Mouse (Mus musculus) gastrocnemius, postnatal 25 days (tissue): Measurements from ENCODE around the gene Ttll3. TPM values are rescaled to one million over a fixed set of nuclear protein-coding genes. Genes with fewer than 3 reads are reported as not detected.

Experiments
- DNase-seq: peaks from one replicate; pipeline ENCODE4 v3.0.0; 2022
- total RNA-seq, 2 experiments: library from RNA; stranded (reverse); gene quantifications; 1 replicate in 1 of 2; 2 replicates in 1 of 2; pipeline ENCODE4 v1.2.3; 2021

Ttll3 gene
- total RNA-seq, 2 experiments from 2014 or later = 1.6 to 1.7 TPM

DNA sequence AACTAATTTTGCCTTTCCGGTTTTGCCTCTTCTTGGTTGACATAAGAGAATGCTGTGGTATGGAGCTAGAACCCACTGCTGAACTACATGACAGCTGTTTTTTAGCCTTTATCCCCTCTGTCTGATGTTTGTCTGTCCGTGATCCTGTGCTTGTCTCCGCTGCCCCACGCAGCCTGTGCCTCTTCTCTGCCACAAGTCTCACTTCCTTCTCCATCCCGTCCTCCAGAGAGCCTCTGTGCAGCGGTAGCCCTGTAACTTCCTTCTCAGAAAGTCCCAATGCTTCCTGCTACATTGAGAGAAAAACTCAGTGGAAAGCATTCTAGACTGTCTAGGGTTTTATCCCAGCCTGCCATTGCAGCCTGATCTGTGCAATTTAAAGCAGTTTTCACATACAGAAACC is 9.8 kb upstream of the Ttll3 start:
- no peak for DNase-seq

DNA sequence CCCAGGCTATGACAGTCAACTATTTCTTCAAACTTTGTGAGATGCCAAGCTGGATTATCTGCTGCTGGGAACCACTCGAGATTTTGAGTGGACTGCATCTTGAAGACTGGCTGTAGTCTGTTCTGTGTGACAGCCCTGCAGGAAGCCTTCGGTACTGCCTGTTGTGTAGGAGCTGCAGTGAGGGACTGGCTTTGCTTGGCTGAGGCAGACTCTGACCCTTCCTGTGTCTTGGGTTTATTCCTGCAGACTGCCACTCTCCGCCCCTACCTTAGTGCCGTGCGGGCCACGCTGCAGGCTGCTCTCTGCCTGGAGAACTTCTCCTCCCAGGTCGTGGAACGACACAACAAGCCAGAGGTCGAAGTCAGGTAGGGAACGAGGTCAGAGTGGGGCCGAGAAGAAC is 8.6 kb upstream of the Ttll3 start:
- no peak for DNase-seq

- no peak for DNase-seq
Measured at GRCm38 (mm10) chr6:113384351-113384927, 4.6 kb upstream of the Ttll3 start.

DNA sequence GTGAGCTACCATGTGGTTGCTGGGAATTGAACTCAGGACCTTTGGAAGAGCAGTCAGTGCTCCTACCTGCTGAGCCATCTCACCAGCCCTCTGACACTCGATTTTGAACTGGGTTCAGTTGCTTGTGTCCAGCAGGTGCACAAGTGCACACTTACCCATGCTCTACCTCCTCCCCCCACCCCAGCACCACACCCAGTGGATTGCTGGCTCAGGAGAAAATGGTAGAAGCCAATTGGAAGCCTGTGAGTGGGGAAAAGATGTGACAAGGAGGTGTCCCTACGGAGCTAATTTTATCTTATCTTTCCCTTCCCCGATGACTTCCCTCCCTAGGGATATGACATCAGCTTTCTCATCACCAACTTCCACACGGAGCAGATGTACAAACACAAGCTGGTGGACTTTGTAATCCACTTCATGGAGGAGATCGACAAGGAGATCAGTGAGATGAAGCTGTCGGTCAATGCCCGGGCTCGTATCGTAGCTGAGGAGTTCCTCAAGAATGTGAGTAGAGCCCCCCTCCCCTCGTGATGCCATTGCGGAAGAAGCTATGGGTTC is 3.8 kb upstream of the Ttll3 start:
- DNase-seq = no peak

DNA sequence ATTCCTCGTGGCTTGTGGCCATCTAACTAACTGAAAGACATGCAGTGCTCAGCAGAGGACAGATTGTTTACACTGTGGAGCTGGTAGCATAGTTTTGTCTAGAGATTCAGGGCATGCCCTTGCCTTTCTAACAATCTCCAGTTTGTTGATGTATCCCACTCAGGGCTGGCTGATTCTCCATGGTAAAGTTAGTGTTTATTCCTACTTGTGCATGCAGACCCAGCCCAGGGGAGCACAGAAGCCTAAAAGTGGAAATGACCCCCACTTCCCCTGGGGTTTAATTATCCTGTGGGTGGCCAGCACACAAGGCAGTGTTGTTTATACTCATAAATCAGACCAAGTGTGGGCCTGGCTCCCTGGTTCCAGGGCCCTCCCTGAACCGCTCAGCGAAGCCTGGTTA is 3.0 kb upstream of the Ttll3 start:
- no peak for DNase-seq

DNA sequence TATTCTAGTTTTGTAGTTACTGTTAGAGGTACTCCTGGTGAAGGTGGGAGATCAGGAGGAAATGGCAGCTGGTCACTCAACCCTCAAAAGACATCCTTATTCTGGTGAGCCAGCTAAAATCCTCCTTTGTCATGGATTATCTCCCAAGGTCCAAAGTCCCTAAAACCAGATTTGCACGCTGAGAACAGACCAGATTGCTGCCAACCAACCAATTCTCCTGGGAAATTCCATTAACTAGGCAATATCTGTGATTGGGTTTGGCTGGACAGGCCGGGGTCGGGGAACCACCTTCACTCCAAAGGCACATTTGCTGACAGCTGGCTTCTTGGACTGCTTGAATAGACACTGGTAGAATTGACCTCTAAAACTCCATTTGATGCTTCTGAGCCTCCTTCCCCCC is 1.7 kb downstream of the Ttll3 start:
- DNase-seq = no peak

DNA sequence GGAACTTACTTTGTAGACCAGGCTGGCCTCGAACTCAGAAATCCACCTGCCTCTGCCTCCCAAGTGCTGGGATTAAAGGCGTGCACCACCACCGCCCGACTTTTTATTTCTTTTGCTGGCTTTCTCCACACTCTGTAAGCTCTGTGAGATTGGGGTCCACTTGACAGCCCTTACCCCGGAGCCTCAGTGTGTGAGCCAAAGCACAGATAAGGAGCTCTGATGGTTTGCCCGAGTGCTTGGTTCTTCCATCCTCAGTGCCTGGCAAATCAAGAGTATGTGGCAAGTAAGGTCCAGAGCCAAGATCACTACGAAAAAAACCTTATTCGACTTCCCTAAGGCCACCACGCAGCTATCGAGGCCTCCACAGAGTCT is 2.9 kb downstream of the Ttll3 start:
- DNase-seq = no peak

GRCm38 (mm10) chr6:113392387-113393071 is 3.5 kb downstream of the Ttll3 start:
- peak; percentile 27 for DNase-seq

- DNase-seq = no peak
Measured at GRCm38 (mm10) chr6:113393951-113394350, 4.9 kb downstream of the Ttll3 start.

GRCm38 (mm10) chr6:113394811-113395210 is 5.8 kb downstream of the Ttll3 start:
- no peak for DNase-seq

- DNase-seq = no peak
Measured at GRCm38 (mm10) chr6:113395501-113395900, 6.4 kb downstream of the Ttll3 start.

- DNase-seq = no peak
Measured at GRCm38 (mm10) chr6:113396270-113397030, 7.4 kb downstream of the Ttll3 start.

GRCm38 (mm10) chr6:113402094-113402493 is 13.0 kb downstream of the Ttll3 start:
- no peak for DNase-seq

DNA sequence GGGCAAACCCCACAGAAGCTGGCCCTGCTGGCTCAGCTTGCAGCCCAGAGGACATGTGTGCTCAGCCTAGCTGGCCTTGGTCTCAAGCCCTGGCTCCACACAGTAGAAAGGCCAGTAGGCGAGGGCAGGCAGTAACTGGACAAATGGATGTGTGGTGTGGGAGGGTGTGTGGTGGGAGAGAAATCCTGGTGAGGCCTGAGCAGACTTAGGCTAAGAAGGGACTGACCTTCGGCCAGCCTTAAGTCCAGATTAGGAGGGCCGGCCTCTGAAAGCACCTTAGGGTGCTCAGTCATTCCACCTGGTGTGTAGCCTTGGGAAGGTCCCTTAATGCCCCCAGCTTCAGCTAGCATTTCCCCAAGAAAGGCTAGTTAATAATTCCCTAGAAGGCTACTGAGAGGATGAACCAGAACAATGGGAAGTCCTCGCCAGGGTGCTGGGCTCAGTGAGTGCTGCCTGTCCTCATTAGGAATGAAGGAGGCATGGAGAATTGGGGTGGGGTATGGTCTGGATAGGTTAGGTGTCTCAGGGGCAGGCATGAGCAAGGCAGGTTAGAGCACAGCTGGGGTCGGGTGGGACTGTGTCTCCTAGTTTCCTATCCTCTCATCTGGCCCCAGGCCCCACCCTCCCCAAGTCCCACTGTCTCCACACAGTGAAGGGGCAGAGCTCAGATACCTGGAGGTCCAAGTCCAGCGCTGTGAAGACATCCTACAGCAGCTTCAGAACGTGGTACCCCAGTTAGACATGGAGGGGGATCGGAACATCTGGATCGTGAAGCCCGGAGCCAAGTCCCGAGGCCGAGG is 15.8 kb downstream of the Ttll3 start:
- DNase-seq = no peak

- no peak for DNase-seq
Measured at GRCm38 (mm10) chr6:113405483-113405882, 16.4 kb downstream of the Ttll3 start.

DNA sequence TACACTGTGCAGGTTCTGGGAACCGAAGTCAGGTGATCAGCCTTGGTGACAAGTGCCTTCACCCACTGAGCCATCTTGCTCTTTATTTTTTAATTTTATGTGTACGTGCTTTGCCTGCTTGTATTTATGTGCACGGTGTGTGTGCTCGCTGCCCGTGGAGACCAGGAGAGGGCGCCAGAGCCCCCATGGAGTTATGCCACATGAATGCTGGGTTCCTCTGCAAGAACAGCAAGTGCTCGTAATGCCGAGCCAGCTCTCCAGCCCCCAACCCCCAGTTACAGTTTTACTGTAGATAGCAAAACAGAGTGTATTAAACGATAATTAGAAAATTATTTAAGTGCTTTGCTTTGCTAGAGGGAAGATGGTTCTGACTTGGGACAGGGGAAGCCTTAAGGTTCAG is 17.6 kb downstream of the Ttll3 start:
- DNase-seq = no peak

- no peak for DNase-seq
Measured at GRCm38 (mm10) chr6:113410001-113410400, 20.9 kb downstream of the Ttll3 start.

- DNase-seq = no peak
Measured at GRCm38 (mm10) chr6:113416416-113416815, 27.4 kb downstream of the Ttll3 start.

GRCm38 (mm10) chr6:113418441-113419198 is 29.6 kb downstream of the Ttll3 start:
- DNase-seq = peak; percentile 19

DNA sequence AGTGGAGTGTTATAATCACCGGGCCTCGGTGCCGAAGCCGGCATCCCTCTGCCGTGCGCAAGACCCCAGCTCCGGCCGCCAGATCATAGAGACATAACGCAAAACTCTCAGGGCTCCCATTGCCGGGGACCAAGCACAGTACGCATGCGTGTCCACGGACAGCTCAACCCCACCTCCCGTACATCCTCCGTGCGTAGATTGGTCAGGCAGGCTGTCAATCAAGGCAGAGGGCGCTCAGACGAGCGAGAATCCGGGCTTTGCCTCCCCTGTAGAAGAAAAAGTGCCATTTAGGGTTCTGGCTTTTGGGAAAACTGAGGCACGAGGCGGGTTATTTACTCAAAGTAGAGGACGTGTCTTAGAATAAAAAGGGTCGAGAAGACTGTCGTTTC is 30.1 kb downstream of the Ttll3 start, which contains the start of gene Rpusd3:
Rpusd3 (minus strand) TSS at position 142 of the 389 bp plus-strand sequence.
- peak; percentile 94 for DNase-seq

GRCm38 (mm10) chr6:113423000-113423399 is 33.9 kb downstream of the Ttll3 start:
- no peak for DNase-seq

GRCm38 (mm10) chr6:113424187-113424586 is 35.1 kb downstream of the Ttll3 start:
- DNase-seq = no peak
